Mouse (Mus musculus) stomach, embryonic 16.5 days (tissue): ENCODE data around the gene Lzts2. TPM values are rescaled to one million over a fixed set of nuclear protein-coding genes. Genes with fewer than 3 reads are reported as not detected.

Source experiments
- ATAC-seq: fragments of 200-750 bp; cut with Nextera tagmentation; 2 replicates; pipeline ENCODE4 v1.8.0; 2017; ENCODE audit warnings: moderate number of reproducible peaks, moderate TSS enrichment; ENCODE audit not compliant: insufficient read depth, low FRiP score
- H3K27ac ChIP-seq: fragments of 300-500 bp; sonication (generic); 2 replicates; pipeline ENCODE4 v1.5.1; 2014; ENCODE audit warnings: low read length
- H3K27me3 ChIP-seq: fragments of 300-500 bp; sonication (generic); 2 replicates; pipeline ENCODE4 v1.6.1; 2014; ENCODE audit warnings: low read length, control low read depth, mixed read lengths; ENCODE audit not compliant: control insufficient read depth, insufficient read depth
- H3K36me3 ChIP-seq: fragments of 300-500 bp; sonication (generic); 2 replicates; pipeline ENCODE4 v1.6.1; 2014; ENCODE audit warnings: low read length; ENCODE audit not compliant: control insufficient read depth, insufficient read depth
- H3K4me1 ChIP-seq: fragments of 300-500 bp; sonication (generic); 2 replicates; pipeline ENCODE4 v1.6.1; 2014; ENCODE audit warnings: low read length, control low read depth, mixed read lengths; ENCODE audit not compliant: control insufficient read depth, insufficient read depth
- H3K4me2 ChIP-seq: fragments of 300-500 bp; sonication (generic); 2 replicates; pipeline ENCODE4 v1.6.1; 2014; ENCODE audit warnings: low read depth, low read length, mixed read lengths
- H3K4me3 ChIP-seq: fragments of 300-500 bp; sonication (generic); replicated peaks from 2 replicates; pipeline ENCODE4 v1.5.1; 2014; ENCODE audit warnings: mild to moderate bottlenecking, low read length
- H3K9ac ChIP-seq: fragments of 300-500 bp; sonication (generic); 2 replicates; pipeline ENCODE4 v1.6.1; 2014; ENCODE audit warnings: low read length
- H3K9me3 ChIP-seq: fragments of 300-500 bp; sonication (generic); replicated peaks from 2 replicates; pipeline ENCODE4 v1.6.1; 2016; ENCODE audit warnings: low read length, control low read depth; ENCODE audit not compliant: control insufficient read depth
- WGBS: fragments of 180-500 bp; shearing (Covaris S2); extraction: QIAGEN DNeasy Blood & Tissue Kit; methylation state at CpG from one replicate; pipeline ENCODE4 v1.1.7; 2014; 5-methylcytosine and 5-hydroxymethylcytosine counted together
- polyA plus RNA-seq: library from polyadenylated mRNA; unstranded; fragments of >200 nt; fragmentation: Nextera tagmentation; extraction: Ambion mirVana; gene quantifications from 2 replicates; pipeline ENCODE4 v1.2.1, GENCODE M21; 2015

Lzts2 gene
- polyA plus RNA-seq, 1 experiment from 2014 or later: 36.0 TPM

DNA sequence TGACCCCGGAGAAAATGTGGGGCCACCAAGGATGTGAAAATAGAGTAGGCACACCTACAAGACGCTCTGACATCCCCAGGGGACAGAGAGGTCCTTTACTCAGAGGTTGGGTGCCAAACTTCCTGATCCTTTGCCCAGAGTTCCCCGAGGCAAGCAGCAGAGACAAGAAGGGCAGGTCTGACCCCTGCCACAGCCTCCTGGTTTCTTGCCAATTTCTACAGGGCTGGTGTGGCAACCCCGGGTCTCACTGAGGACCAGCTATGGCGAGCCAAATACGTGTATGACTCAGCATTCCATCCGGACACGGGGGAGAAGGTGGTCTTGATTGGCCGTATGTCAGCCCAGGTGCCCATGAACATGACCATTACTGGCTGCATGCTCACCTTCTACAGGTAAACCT lies 35.3 kb downstream of the Lzts2 start:
- peaks cover 6% of the 10 kb centered on the region; the same call in 1 of the 2 replicates for H3K27me3 ChIP-seq
- peaks cover 21% of the 10 kb centered on the region; the same call in 1 of the 2 replicates for H3K4me1 ChIP-seq
- ATAC-seq: no peak
- 84% methylated on average over 9 of the region's 9 CpGs for WGBS
- no peaks in the 10 kb centered on the region for H3K9me3 ChIP-seq
- 0 out of 2 replicates have a peak, but pooled peaks cover 5% of the 10 kb centered on the region for H3K36me3 ChIP-seq
- H3K9ac ChIP-seq: no peak overlapping the region
- H3K4me3 ChIP-seq: no peak overlapping the region
- H3K4me2 ChIP-seq: no peak overlapping the region
- H3K27ac ChIP-seq: no peak overlapping the region

DNA sequence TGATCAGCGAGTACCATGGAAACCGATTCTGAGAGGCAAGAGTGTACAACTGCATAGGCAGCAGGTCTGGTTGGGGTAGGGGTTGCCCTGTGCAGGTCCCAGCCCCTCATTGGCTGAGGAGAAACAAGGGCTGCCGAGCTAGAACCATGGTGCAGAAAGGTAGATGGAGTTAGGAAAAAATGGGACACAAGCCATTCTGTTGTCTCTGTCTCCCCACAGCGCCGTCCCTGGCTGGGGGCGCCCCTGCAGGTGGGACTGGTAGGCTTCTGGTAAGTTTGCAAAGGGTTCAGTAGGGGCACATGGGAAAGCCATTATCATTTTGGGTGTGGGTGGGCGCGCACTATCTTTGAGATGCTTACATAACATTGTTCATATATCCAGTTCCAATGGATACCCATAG lies 39.2 kb downstream of the Lzts2 start:
- Histone ChIP-seq H3K4me2 (no peak overlapping the region), H3K4me3 (no peak overlapping the region), H3K9ac (no peak overlapping the region), H3K9me3 (no peaks in the 10 kb centered on the region), H3K4me1 (peaks cover 20% of the 10 kb centered on the region), H3K27ac (no peak overlapping the region), H3K27me3 (no peaks in the 10 kb centered on the region), H3K36me3 (0 out of 2 replicates have a peak, but pooled peaks cover 5% of the 10 kb centered on the region)
- ATAC-seq: no peak
- WGBS: 86% methylated on average over 8 of the region's 8 CpGs

DNA sequence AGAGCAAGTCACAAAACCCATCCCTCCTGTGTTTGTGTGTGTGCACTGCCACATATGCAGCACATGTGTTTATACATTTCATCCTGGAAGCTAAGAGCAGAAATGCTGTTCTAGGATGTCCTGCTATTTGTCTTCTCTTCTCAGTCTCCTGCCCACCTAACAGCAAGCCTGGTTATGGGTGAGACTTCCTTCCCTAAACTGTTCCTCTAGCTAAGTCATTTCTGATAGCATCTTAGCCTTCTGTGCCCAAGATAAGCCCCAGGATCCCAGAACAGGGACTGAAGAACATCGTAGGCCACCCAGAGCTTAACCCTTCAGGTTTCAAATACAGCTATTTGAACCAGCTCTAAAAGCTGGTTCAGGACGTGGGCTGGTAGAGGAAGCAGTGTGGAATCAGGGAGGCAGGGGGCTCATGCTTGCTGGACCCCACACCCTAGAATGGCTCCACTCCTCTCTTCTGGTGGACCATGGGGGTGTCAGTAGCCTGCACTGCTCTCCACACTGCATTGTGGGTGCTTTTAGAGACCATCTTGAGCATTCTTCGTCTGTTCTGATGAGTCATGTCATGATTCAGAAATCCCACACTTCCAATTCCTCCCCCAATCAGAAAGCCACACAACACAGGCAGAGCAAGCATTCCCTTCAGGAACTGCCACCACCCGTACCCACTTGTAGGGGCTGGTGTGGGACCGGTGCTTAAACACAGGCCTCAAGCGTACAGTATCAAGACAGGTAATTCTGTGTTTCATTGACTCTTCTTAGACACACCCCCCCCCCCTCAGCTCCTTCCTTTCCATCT lies 40.9 kb downstream of the Lzts2 start:
- WGBS: 80% methylated on average over 6 of the region's 6 CpGs
- no peak for ATAC-seq

DNA sequence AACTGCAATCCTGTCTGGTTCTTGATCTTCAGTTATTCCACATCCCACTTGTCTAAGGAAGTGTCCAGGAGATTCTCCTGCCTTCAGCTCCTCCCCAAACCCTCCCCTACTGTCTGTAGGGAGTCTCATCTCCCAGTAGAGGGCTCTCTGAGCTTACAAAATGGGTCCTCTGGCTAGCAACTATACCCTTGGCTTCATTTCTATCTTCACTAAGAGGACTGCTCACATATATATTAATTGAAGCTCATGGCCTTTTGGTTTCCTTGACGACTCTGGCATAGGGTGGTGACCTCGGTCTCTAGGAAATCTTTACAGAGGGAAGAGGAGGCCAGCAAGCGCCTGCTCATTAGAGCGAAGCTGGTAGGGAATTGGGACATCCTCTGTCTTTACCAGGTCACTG lies 42.1 kb downstream of the Lzts2 start:
- H3K9me3 ChIP-seq: no peaks in the 10 kb centered on the region
- no peak overlapping the region for H3K4me2 ChIP-seq
- H3K27ac ChIP-seq: no peak overlapping the region
- 44% methylated on average over 4 of the region's 4 CpGs for WGBS
- no peak overlapping the region for H3K9ac ChIP-seq
- no peak overlapping the region for H3K4me3 ChIP-seq
- H3K36me3 ChIP-seq: 0 out of 2 replicates have a peak, but pooled peaks cover 5% of the 10 kb centered on the region
- ATAC-seq: no peak
- no peaks in the 10 kb centered on the region for H3K27me3 ChIP-seq
- H3K4me1 ChIP-seq: peaks cover 17% of the 10 kb centered on the region

More for the DNA sequence above, 40.9 kb downstream of the Lzts2 start:
- Histone ChIP-seq H3K4me3 (no peak overlapping the region), H3K4me1 (peaks cover 17% of the 10 kb centered on the region), H3K36me3 (0 out of 2 replicates have a peak, but pooled peaks cover 5% of the 10 kb centered on the region), H3K4me2 (no peak overlapping the region), H3K9ac (no peak overlapping the region), H3K9me3 (no peaks in the 10 kb centered on the region), H3K27ac (no peak overlapping the region), H3K27me3 (no peaks in the 10 kb centered on the region)

- Histone ChIP-seq H3K9me3 (no peaks in the 10 kb centered on the region), H3K4me3 (peak overlapping the region; percentile 76), H3K4me2 (peak overlapping the region; percentile 91), H3K9ac (peak overlapping the region; percentile 90), H3K36me3 (0 out of 2 replicates have a peak, but pooled peaks cover 5% of the 10 kb centered on the region), H3K27me3 (no peaks in the 10 kb centered on the region), H3K4me1 (peaks cover 17% of the 10 kb centered on the region), H3K27ac (peak overlapping the region; percentile 99)
- ATAC-seq: no peak
- WGBS: 57% methylated on average over 7 of the region's 7 CpGs
Measured at GRCm38 (mm10) chr19:45056908-45057698, 42.9 kb downstream of the Lzts2 start.

DNA sequence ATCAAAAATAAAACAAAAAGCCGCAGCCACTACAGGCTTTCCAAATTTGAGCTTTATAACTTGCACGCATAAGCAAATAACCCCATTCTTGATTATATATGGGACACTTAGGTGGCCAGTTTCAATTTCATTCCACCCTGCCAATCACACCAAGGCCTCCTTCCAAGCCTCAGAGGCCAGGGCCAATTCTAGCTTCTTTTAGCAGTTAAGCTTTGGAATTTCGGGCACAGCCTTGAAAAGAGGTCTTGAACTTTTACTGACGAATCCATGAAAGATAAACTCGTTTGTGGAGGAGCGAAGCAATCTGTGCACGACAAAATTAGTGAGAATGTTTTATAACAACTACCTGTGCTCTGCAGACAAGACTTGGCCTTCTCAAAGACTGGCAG lies 43.5 kb downstream of the Lzts2 start:
- ATAC-seq: no peak
- WGBS: 28% methylated on average over 7 of the region's 7 CpGs
- no peaks in the 10 kb centered on the region for H3K9me3 ChIP-seq

DNA sequence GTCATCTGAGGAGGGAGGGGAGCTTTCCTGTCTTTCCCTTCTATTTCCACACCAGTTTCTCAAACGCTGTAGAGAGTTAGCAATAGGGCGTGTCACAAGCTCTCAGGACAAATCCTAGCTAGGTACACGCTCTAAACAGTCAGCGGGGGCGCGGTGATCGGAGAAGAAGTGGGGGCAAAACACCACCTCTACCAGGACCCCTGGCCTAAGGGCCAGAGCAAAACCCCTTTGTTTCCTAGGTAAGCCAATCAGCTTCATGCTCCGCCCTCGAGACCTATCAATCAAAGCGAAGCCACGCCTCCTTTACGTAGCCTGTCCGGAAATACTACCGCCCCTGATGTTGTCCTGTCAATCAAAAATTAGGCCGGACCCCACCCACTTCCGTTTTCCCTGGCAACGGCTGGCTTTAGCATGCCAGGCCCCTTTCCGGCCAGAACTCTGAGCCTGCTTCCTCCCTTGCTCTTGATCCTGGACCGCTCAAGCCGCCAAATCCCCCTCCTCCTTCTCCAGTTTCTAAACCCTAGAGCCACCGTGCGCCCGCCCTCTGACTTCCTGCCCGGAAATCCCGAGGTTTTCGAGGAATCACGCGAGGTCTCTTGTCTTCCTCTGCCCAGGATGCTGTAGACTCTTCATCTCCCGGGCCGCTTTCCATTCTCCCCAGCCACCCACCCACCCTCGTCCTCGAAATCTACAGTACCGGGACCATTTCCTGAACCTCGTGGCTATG lies 44.1 kb downstream of the Lzts2 start:
- WGBS: under 1% methylated on average over 34 of the region's 34 CpGs

More for the DNA sequence above, 43.5 kb downstream of the Lzts2 start:
- peaks cover 17% of the 10 kb centered on the region for H3K4me1 ChIP-seq
- H3K36me3 ChIP-seq: 0 out of 2 replicates have a peak, but pooled peaks cover 2% of the 10 kb centered on the region
- H3K4me3 ChIP-seq: peak overlapping the region; percentile 76
- peak overlapping the region; percentile 91 for H3K4me2 ChIP-seq
- no peaks in the 10 kb centered on the region for H3K27me3 ChIP-seq
- peak overlapping the region; percentile 99 for H3K27ac ChIP-seq
- peak overlapping the region; percentile 90 for H3K9ac ChIP-seq

GRCm38 (mm10) chr19:45058841-45059240 lies 44.6 kb downstream of the Lzts2 start:
- H3K27me3 ChIP-seq: peaks cover 2% of the 10 kb centered on the region
- H3K9me3 ChIP-seq: no peaks in the 10 kb centered on the region
- peak overlapping the region; percentile 90 for H3K9ac ChIP-seq
- H3K36me3 ChIP-seq: no peaks in the 10 kb centered on the region
- ATAC-seq: no peak
- WGBS: under 1% methylated on average over 14 of the region's 14 CpGs
- H3K4me2 ChIP-seq: peak overlapping the region; percentile 91
- peak overlapping the region; percentile 99 for H3K27ac ChIP-seq
- peak overlapping the region; percentile 76 for H3K4me3 ChIP-seq
- peaks cover 17% of the 10 kb centered on the region for H3K4me1 ChIP-seq

More for the DNA sequence above, 44.1 kb downstream of the Lzts2 start:
- ATAC-seq: peak; percentile 93
- peak overlapping the region; percentile 76 for H3K4me3 ChIP-seq
- peak overlapping the region; percentile 91 for H3K4me2 ChIP-seq
- peak overlapping the region; percentile 90 for H3K9ac ChIP-seq
- no peaks in the 10 kb centered on the region for H3K27me3 ChIP-seq
- no peaks in the 10 kb centered on the region for H3K9me3 ChIP-seq
- peaks cover 17% of the 10 kb centered on the region for H3K4me1 ChIP-seq
- H3K36me3 ChIP-seq: no peaks in the 10 kb centered on the region
- peak overlapping the region; percentile 99 for H3K27ac ChIP-seq
